Mouse (Mus musculus) embryonic facial prominence, embryonic 10.5 days (tissue): ENCODE measurements around the gene Adgrb3. TPM values are rescaled to one million over a fixed set of nuclear protein-coding genes. Genes with fewer than 3 reads are reported as not detected.

Source experiments
- DNase-seq: peaks from one replicate; pipeline ENCODE4 v3.0.0-alpha.2; 2017; ENCODE audit warnings: low spot score
- H3K27ac ChIP-seq: fragments of 300-500 bp; sonication (generic); replicated peaks from 2 replicates; pipeline ENCODE4 v1.5.1; 2016; ENCODE audit warnings: mild to moderate bottlenecking
- H3K27me3 ChIP-seq: fragments of 300-500 bp; sonication (generic); replicated peaks from 2 replicates; pipeline ENCODE4 v1.6.1; 2016; ENCODE audit warnings: low read depth, mild to moderate bottlenecking; ENCODE audit not compliant: poor library complexity, severe bottlenecking
- H3K36me3 ChIP-seq: fragments of 300-500 bp; sonication (generic); replicated peaks from 2 replicates; pipeline ENCODE4 v1.6.1; 2016; ENCODE audit warnings: mild to moderate bottlenecking, moderate library complexity
- H3K4me1 ChIP-seq: fragments of 300-500 bp; sonication (generic); 2 replicates; pipeline ENCODE4 v1.6.1; 2016
- H3K4me3 ChIP-seq: fragments of 300-500 bp; sonication (generic); 2 replicates; pipeline ENCODE4 v1.5.1; 2016; ENCODE audit warnings: mild to moderate bottlenecking, moderate library complexity
- H3K9me3 ChIP-seq: fragments of 300-500 bp; sonication (generic); 2 replicates; pipeline ENCODE4 v1.6.1; 2016; ENCODE audit warnings: mild to moderate bottlenecking
- WGBS: fragments of 180-500 bp; shearing (Covaris S2); methylation state at CpG from one replicate; pipeline ENCODE4 v1.1.7; 2016; 5-methylcytosine and 5-hydroxymethylcytosine counted together
- polyA plus RNA-seq: library from polyadenylated mRNA; unstranded; fragments of >200 nt; fragmentation: Nextera tagmentation; extraction: Ambion mirVana; gene quantifications from 2 replicates; pipeline ENCODE4 v1.2.1, GENCODE M21; 2016

Gene Adgrb3
- polyA plus RNA-seq, 1 experiment from 2014 or later, result 1.7 TPM

DNA sequence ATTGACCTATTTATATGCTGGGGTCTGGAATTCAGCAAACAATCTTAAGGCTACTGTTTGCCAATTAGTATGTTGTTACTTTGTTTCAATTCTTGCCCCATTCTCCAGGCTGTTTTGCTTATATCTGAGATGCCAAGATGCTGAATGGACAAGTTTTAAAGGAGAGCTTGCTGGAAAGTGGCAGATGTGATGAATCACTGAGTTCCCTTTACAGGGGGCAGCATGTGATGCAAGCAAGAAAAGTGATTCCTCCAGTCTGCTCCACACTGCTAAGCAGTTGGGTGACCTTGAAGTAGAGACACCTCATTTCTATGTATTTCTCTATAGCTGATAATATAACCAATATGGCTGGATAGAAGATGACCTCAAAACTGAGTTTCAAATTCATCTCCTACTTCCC, 512.4 kb downstream of the Adgrb3 start:
- no peak overlapping the region for H3K27ac ChIP-seq
- H3K4me3 ChIP-seq, result no peak overlapping the region
- H3K4me1 ChIP-seq, result no peaks in the 10 kb centered on the region
- H3K36me3 ChIP-seq, result no peaks in the 10 kb centered on the region
- DNase-seq, result no peak
- no peaks in the 10 kb centered on the region for H3K27me3 ChIP-seq
- no peaks in the 10 kb centered on the region for H3K9me3 ChIP-seq

GRCm38 (mm10) chr1:25312344-25312743, 517.2 kb downstream of the Adgrb3 start:
- DNase-seq, result no peak
- H3K4me1 ChIP-seq, result no peaks in the 10 kb centered on the region
- H3K9me3 ChIP-seq, result no peaks in the 10 kb centered on the region
- WGBS, result 66% methylated on average over 2 of the region's 2 CpGs
- no peaks in the 10 kb centered on the region for H3K27me3 ChIP-seq
- no peak overlapping the region for H3K4me3 ChIP-seq
- H3K36me3 ChIP-seq, result no peaks in the 10 kb centered on the region
- H3K27ac ChIP-seq, result no peak overlapping the region

DNA sequence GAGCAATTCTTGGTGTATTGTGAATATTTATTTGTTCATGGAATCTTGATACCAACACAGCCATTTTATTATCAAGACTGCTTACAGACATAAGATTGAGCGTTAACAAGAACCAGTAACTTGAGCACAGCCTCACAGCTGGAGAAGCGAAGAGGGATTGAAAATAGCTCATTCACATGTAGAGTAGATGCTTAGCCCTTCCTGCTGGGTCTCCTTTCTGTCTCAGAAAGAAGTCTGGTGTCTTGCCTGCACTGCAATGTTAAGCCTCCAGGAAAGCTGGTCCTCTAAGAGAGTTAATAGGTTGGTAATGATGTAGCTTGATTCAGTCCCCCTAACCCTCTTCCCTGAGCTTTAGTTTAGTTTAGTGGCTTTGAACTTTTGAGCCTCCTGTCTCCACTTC, 519.4 kb downstream of the Adgrb3 start:
- Histone ChIP-seq H3K4me1 (no peaks in the 10 kb centered on the region), H3K4me3 (no peak overlapping the region), H3K9me3 (no peaks in the 10 kb centered on the region), H3K27ac (no peak overlapping the region), H3K36me3 (no peaks in the 10 kb centered on the region), H3K27me3 (no peaks in the 10 kb centered on the region)
- no peak for DNase-seq
- 18% methylated on average over 2 of the region's 2 CpGs for WGBS

DNA sequence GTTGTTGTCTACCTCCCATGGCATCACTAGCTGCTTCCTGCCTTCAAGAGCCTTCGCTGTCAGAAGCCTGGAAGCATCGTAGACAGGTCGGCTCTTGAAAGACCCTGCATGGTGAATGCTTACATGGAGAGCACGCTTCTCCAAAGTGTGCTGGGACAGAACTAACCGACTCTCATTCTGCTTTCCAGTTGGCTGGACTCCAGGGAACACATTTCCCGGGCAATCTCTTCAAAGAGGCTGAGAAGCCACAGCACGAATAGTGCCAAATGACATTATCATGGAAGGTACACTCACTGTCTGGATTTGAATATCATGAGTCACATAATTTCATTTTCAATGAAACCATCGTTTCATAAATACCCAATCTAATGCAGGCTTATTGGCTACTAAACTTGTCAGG, 548.0 kb downstream of the Adgrb3 start:
- no peak overlapping the region for H3K4me3 ChIP-seq
- WGBS, result 91% methylated on average over 8 of the region's 8 CpGs
- H3K36me3 ChIP-seq, result no peaks in the 10 kb centered on the region
- H3K27ac ChIP-seq, result no peak overlapping the region
- H3K27me3 ChIP-seq, result no peaks in the 10 kb centered on the region
- DNase-seq, result no peak
- no peaks in the 10 kb centered on the region for H3K4me1 ChIP-seq
- no peaks in the 10 kb centered on the region for H3K9me3 ChIP-seq

DNA sequence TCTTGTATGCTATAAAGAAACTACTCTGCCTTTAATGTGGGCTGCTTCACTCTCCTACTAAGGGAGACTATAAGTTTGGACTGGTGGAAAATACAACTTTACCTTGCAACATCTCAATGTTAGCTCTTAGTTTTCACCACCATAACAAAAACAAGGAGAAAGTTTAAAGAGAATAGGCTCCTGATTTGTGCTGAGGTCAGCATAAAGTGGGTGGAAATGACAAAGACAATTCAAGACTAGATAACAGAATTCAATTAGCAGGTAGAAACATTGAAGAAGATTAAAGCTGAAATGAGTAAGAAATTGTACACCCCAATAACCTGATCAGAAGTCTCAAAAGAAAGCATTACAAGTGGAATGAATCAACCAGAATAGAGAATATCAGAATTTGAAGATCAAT, 578.9 kb downstream of the Adgrb3 start:
- DNase-seq, result no peak
- H3K4me3 ChIP-seq, result no peak overlapping the region
- no peaks in the 10 kb centered on the region for H3K4me1 ChIP-seq
- no peaks in the 10 kb centered on the region for H3K27me3 ChIP-seq
- H3K27ac ChIP-seq, result no peak overlapping the region
- no peaks in the 10 kb centered on the region for H3K9me3 ChIP-seq
- H3K36me3 ChIP-seq, result no peaks in the 10 kb centered on the region

DNA sequence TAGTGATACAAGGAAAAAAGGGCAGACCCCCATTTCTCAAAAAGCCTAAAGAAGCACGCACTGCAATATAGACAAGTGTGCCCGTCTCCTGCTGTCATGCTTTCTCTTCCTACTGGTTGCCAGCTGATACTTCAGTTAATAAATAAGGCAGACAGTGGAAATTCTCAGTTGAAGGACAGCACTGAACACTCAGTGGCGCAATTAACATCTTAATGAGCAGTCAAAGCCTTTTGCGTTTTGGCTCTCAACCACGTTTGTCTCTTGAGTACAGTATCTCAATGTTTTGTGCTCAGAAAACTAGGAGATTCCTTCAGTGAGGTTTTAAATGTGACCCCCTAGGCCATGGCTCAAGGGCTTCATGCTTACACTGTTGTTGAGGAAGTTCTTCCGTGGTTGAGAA, 587.1 kb downstream of the Adgrb3 start:
- no peaks in the 10 kb centered on the region for H3K36me3 ChIP-seq
- 75% methylated on average over 6 of the region's 6 CpGs for WGBS
- H3K27ac ChIP-seq, result no peak overlapping the region
- DNase-seq, result no peak
- no peak overlapping the region for H3K4me3 ChIP-seq
- H3K4me1 ChIP-seq, result no peaks in the 10 kb centered on the region
- H3K27me3 ChIP-seq, result no peaks in the 10 kb centered on the region
- H3K9me3 ChIP-seq, result 0 out of 2 replicates have a peak, but pooled peaks cover 2% of the 10 kb centered on the region

- H3K27ac ChIP-seq, result no peak overlapping the region
- no peaks in the 10 kb centered on the region for H3K36me3 ChIP-seq
- no peaks in the 10 kb centered on the region for H3K9me3 ChIP-seq
- H3K27me3 ChIP-seq, result peaks cover 4% of the 10 kb centered on the region; the same call in 1 of the 2 replicates
- WGBS, result 27% methylated on average over 7 of the region's 7 CpGs
- H3K4me1 ChIP-seq, result 0 out of 2 replicates have a peak, but pooled peaks cover 4% of the 10 kb centered on the region
- DNase-seq, result no peak
- H3K4me3 ChIP-seq, result 0 out of 2 replicates have a peak overlapping the region, but pooled peaks have one; percentile 48
Measured at GRCm38 (mm10) chr1:25229245-25229750, 600.2 kb downstream of the Adgrb3 start.

GRCm38 (mm10) chr1:25228381-25229244, 600.9 kb downstream of the Adgrb3 start:
- Histone ChIP-seq H3K4me3 (peak overlapping the region; percentile 48), H3K9me3 (no peaks in the 10 kb centered on the region), H3K27me3 (peaks cover 4% of the 10 kb centered on the region; the same call in 1 of the 2 replicates), H3K4me1 (0 out of 2 replicates have a peak, but pooled peaks cover 4% of the 10 kb centered on the region), H3K27ac (no peak overlapping the region), H3K36me3 (no peaks in the 10 kb centered on the region)
- DNase-seq, result peak; percentile 88
- WGBS, result 6% methylated on average over 37 of the region's 37 CpGs

GRCm38 (mm10) chr1:25227880-25228279, 601.6 kb downstream of the Adgrb3 start:
- no peak overlapping the region for H3K27ac ChIP-seq
- H3K36me3 ChIP-seq, result no peaks in the 10 kb centered on the region
- H3K27me3 ChIP-seq, result peaks cover 4% of the 10 kb centered on the region; the same call in 1 of the 2 replicates
- H3K9me3 ChIP-seq, result no peaks in the 10 kb centered on the region
- H3K4me1 ChIP-seq, result 0 out of 2 replicates have a peak, but pooled peaks cover 4% of the 10 kb centered on the region
- no peak for DNase-seq
- WGBS, result 48% methylated on average over 3 of the region's 3 CpGs
- peak overlapping the region; percentile 48 for H3K4me3 ChIP-seq

GRCm38 (mm10) chr1:25204636-25205035, 624.9 kb downstream of the Adgrb3 start:
- no peaks in the 10 kb centered on the region for H3K4me1 ChIP-seq
- no peak overlapping the region for H3K27ac ChIP-seq
- no peak for DNase-seq
- no peaks in the 10 kb centered on the region for H3K9me3 ChIP-seq
- H3K27me3 ChIP-seq, result no peaks in the 10 kb centered on the region
- no peak overlapping the region for H3K4me3 ChIP-seq
- WGBS, result 49% methylated on average over 5 of the region's 5 CpGs
- no peaks in the 10 kb centered on the region for H3K36me3 ChIP-seq

DNA sequence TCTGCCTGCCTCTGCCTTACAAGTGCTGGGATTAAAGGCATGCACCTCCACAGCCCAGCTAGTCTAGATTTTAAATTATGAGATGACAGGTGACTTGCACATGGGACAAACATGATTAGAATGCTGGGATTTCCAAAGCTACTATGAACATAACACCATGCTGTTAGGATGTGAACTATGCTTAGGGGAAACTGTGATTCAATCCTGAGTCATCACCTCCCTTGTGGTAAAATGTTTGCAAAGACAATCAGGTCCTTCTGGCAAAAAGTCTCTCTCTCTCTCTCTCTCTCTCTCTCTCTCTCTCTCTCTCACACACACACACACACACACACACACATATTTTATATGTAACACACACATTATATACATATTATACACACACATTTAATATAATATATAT, 630.1 kb downstream of the Adgrb3 start:
- Histone ChIP-seq H3K4me3 (no peak overlapping the region), H3K36me3 (no peaks in the 10 kb centered on the region), H3K9me3 (no peaks in the 10 kb centered on the region), H3K27ac (no peak overlapping the region), H3K27me3 (no peaks in the 10 kb centered on the region), H3K4me1 (no peaks in the 10 kb centered on the region)
- DNase-seq, result no peak

DNA sequence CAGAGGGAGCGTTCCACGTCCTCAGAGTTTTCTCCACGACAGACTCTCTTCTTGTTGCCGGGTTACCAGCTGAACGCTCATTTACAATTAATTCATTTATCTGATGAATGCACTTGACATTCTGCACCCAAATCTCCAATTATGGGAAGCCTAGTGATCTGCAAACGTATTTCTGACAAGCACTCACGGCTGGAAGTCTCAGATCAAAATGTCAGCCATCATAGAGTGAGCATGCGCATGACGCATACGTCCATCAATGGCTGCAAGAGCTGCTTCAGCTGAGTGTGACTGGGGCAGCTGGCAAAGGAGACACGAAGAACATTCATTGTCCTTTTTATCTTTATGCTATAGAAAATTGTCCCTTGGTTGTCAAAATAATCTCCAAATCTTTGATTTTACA, 637.5 kb downstream of the Adgrb3 start:
- DNase-seq, result no peak
- Histone ChIP-seq H3K27ac (no peak overlapping the region), H3K9me3 (no peaks in the 10 kb centered on the region), H3K36me3 (no peaks in the 10 kb centered on the region), H3K4me1 (peaks cover 10% of the 10 kb centered on the region), H3K27me3 (no peaks in the 10 kb centered on the region), H3K4me3 (no peak overlapping the region)
- 80% methylated on average over 11 of the region's 11 CpGs for WGBS

DNA sequence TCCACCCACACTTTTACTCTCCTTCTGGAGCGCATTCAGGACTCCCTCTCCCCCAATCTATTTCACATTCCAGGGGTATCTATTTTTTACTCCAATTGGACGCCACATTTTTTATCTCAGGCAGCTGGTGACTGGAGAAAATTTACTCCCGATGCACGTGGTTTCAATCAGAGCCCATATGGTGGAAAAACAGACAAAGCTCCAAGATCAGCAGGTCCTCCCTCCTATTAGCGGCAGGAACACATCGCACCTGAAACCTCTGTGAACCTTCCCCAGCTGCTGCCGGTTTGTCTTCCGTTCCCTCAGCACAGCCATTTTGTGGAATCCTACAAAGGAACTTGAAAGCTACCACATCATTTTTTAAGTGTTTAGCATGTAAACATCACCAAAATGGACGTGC, 640.2 kb downstream of the Adgrb3 start:
- H3K4me3 ChIP-seq, result no peak overlapping the region
- DNase-seq, result peak; percentile 65
- no peak overlapping the region for H3K27ac ChIP-seq
- no peaks in the 10 kb centered on the region for H3K36me3 ChIP-seq
- no peaks in the 10 kb centered on the region for H3K9me3 ChIP-seq
- WGBS, result 48% methylated on average over 9 of the region's 9 CpGs
- no peaks in the 10 kb centered on the region for H3K27me3 ChIP-seq
- peaks cover 10% of the 10 kb centered on the region for H3K4me1 ChIP-seq
